Mouse (Mus musculus): Measurements from ENCODE around the gene Rsph9. TPM values are rescaled to one million over a fixed set of nuclear protein-coding genes. Genes with fewer than 3 reads are reported as not detected.

Gene Rsph9
- polyA plus RNA-seq, 1 experiment from 2014 or later: 21.8 TPM

Other genes with a start within 250 kb of the Rsph9 start
- gene Vegfa, start 111.8 kb downstream of the Rsph9 start, polyA plus RNA-seq (2014; fragmentation: Nextera tagmentation; extraction: Ambion mirVana): 4.2 and 4.7 TPM in 2 replicates
- 112 and 128 TPM in 2 replicates for gene Mrps18a, start 33.2 kb downstream of the Rsph9 start, polyA plus RNA-seq (2014; fragmentation: Nextera tagmentation; extraction: Ambion mirVana)
- 28.1 and 30.4 TPM in 2 replicates for gene Mad2l1bp, start 9.3 kb upstream of the Rsph9 start, polyA plus RNA-seq (2014; fragmentation: Nextera tagmentation; extraction: Ambion mirVana)
- gene Gtpbp2, start 16.8 kb upstream of the Rsph9 start, polyA plus RNA-seq (2014; fragmentation: Nextera tagmentation; extraction: Ambion mirVana): 27.1 and 28.2 TPM in 2 replicates
- gene Polh, start 58.4 kb upstream of the Rsph9 start, polyA plus RNA-seq (2014; fragmentation: Nextera tagmentation; extraction: Ambion mirVana): 8.6 and 9.4 TPM in 2 replicates
- gene Xpo5, start 58.6 kb upstream of the Rsph9 start, polyA plus RNA-seq (2014; fragmentation: Nextera tagmentation; extraction: Ambion mirVana): 42.3 and 43.8 TPM in 2 replicates
- 78.1 and 80.2 TPM in 2 replicates for gene Polr1c, start 103.8 kb upstream of the Rsph9 start, polyA plus RNA-seq (2014; fragmentation: Nextera tagmentation; extraction: Ambion mirVana)
- 135 and 137 TPM in 2 replicates for gene Yipf3, start 103.9 kb upstream of the Rsph9 start, polyA plus RNA-seq (2014; fragmentation: Nextera tagmentation; extraction: Ambion mirVana)
- gene Lrrc73, start 109.3 kb upstream of the Rsph9 start, polyA plus RNA-seq (2014; fragmentation: Nextera tagmentation; extraction: Ambion mirVana): 2.2 TPM in 2 replicates
- gene Tjap1, start 138.8 kb upstream of the Rsph9 start, polyA plus RNA-seq (2014; fragmentation: Nextera tagmentation; extraction: Ambion mirVana): 54.5 and 57.3 TPM in 2 replicates
- gene Dlk2, start 153.2 kb upstream of the Rsph9 start, polyA plus RNA-seq (2014; fragmentation: Nextera tagmentation; extraction: Ambion mirVana): 7.5 and 7.6 TPM in 2 replicates
- gene Abcc10, start 184.1 kb upstream of the Rsph9 start, polyA plus RNA-seq (2014; fragmentation: Nextera tagmentation; extraction: Ambion mirVana): 5.5 and 6.6 TPM in 2 replicates
- gene Zfp318, start 239.5 kb upstream of the Rsph9 start, polyA plus RNA-seq (2014; fragmentation: Nextera tagmentation; extraction: Ambion mirVana): 16.1 and 16.5 TPM in 2 replicates